In the genomic region with DNA sequence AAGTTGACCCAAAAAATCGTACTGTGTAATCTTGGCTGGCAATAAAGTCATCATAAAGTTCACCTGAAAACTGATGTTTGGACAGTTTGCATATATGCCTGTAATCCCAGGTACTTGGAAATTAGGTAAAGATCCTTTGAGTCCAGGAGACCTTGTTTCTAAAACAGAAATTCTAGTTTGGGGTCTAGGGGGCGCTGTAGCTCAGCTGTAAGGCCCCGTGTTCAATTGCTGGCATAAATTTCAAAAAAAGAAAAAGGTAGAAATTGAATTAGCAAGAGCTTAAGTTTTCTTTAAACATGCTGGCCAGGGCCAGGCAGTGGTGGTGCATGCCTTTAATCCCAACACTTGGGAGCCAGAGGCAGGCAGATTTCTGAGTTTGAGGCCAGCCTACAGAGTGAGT, we compare ENCODE assay signal across 10 mouse cellular contexts. TPM values are rescaled to one million over a fixed set of nuclear protein-coding genes. Genes with fewer than 3 reads are reported as not detected.
DNase-seq lines count a peak whose midpoint lies in the region; ATAC-seq and TF ChIP-seq lines count a peak whose summit lies in the region.
"Had no signal": no experiment of that assay in that cellular context is flagged by ENCODE, and none has a peak within 500 bp of the region (broad histone marks: within the 10 kb centered on the region; RNA-seq: fewer than 3 reads in every experiment).

No protein-coding gene starts in this region.

- H3K79me2 ChIP-seq in MEL (ENCODE audit: control insufficient read depth, insufficient read depth, low read length, poor library complexity) = no peaks in the 10 kb centered on the region

- DNase-seq in cerebellum, adult 8-10 months = peak; percentile 24
- no peak for DNase-seq in cerebellum, adult 11-12 months
- no peak for DNase-seq in left cerebral cortex, adult 2 months (ENCODE audit: extremely low spot score in 1 of 2, low spot score in 2 of 2)
- no peak for DNase-seq in left cerebral cortex, adult 8-10 months (ENCODE audit: low spot score in 2 of 2)
- peak; percentile 59 for DNase-seq in MEL (ENCODE audit: low read depth, low spot score)
- no peak for DNase-seq in liver, embryonic 14.5 days (ENCODE audit: low read depth in 3 of 3, low spot score in 3 of 3)
- DNase-seq in ovary, postnatal 36 days (ENCODE audit: low spot score) = no peak

- peak; percentile 69 for TF ChIP-seq CTCF in left cerebral cortex, adult 2 months (IDR thresholded peaks at IDR 0.05)
- TF ChIP-seq CTCF in MEL (IDR thresholded peaks at IDR 0.05 in 2 of 3, conservative IDR thresholded peaks at IDR 0.05 in 1 of 3; ENCODE audit: control insufficient read depth in 1 of 3, insufficient read depth in 1 of 3, low read depth in 2 of 3, low read length in 3 of 3, poor library complexity in 1 of 3, severe bottlenecking in 1 of 3) = peak; percentile 58 to 68 (median 66)
- peak; percentile 42 for TF ChIP-seq CTCF in liver, embryonic 14.5 days (IDR thresholded peaks at IDR 0.05; ENCODE audit: low read depth)

- no peak; a peak in 1 of 4 replicates for TF ChIP-seq POLR2A in MEL (IDR thresholded peaks at IDR 0.05; ENCODE audit: control insufficient read depth in 1 of 2, insufficient read depth in 1 of 2, low read depth in 1 of 2, low read length in 2 of 2, poor library complexity in 1 of 2)

- no peak overlapping the region for H3K4me2 ChIP-seq in liver, embryonic 14.5 days (ENCODE audit: low read depth)

- no peak overlapping the region for H3K27ac ChIP-seq in left cerebral cortex, adult 2 months
- no peak overlapping the region for H3K27ac ChIP-seq in MEL (ENCODE audit: control insufficient read depth, low read depth, low read length)
- H3K27ac ChIP-seq in liver, embryonic 14.5 days = no peak overlapping the region
- H3K27ac ChIP-seq: neural tube, embryonic 13.5 days had no signal

- H3K36me3 ChIP-seq in MEL (ENCODE audit: control insufficient read depth in 1 of 2, insufficient read depth in 2 of 2, low read length in 2 of 2) = peaks cover 13 to 21% of the 10 kb centered on the region in 2 experiments
- peaks cover 38% of the 10 kb centered on the region for H3K36me3 ChIP-seq in liver, embryonic 14.5 days (replicated peaks; ENCODE audit: control insufficient read depth, insufficient read depth, low read depth)

- H3K4me3 ChIP-seq in left cerebral cortex, adult 2 months = no peak overlapping the region
- no peak overlapping the region for H3K4me3 ChIP-seq in MEL (ENCODE audit: control insufficient read depth in 1 of 2, insufficient read depth in 1 of 2, low read depth in 2 of 2, low read length in 2 of 2)
- no peak overlapping the region for H3K4me3 ChIP-seq in liver, embryonic 14.5 days (ENCODE audit: insufficient read depth in 1 of 2, low read depth in 2 of 2, low read length in 2 of 2)
- H3K4me3 ChIP-seq: neural tube, embryonic 13.5 days had no signal

- no peak for ATAC-seq in liver, embryonic 14.5 days (ENCODE audit: insufficient read depth)
- no peak for ATAC-seq in megakaryocyte, adult 5-6 weeks (ENCODE audit: poor library complexity, severe bottlenecking)
- ATAC-seq: Patski had no signal

- H3K4me1 ChIP-seq in MEL (ENCODE audit: control insufficient read depth in 1 of 2, insufficient read depth in 2 of 2, low read length in 2 of 2) = peaks cover 0 to 5% of the 10 kb centered on the region in 2 experiments; a peak in 1 of 4 replicates
- H3K4me1 ChIP-seq in liver, embryonic 14.5 days (replicated peaks; ENCODE audit: control insufficient read depth in 2 of 2, insufficient read depth in 2 of 2, low read length in 1 of 2) = peaks cover 0 to 6% of the 10 kb centered on the region in 2 experiments; a peak in 2 of 4 replicates
- H3K4me1 ChIP-seq: neural tube, embryonic 13.5 days had no signal

- H3K27me3 ChIP-seq in MEL (ENCODE audit: control insufficient read depth in 1 of 2, insufficient read depth in 2 of 2, low read length in 2 of 2) = no peaks in the 10 kb centered on the region
- no peaks in the 10 kb centered on the region for H3K27me3 ChIP-seq in liver, embryonic 14.5 days (ENCODE audit: control insufficient read depth, insufficient read depth, low read length)
- H3K27me3 ChIP-seq: neural tube, embryonic 13.5 days; Patski had no signal

- WGBS in liver, embryonic 14.5 days (ENCODE audit: insufficient replicate concordance) = 36% methylated on average over 3 of the region's 3 CpGs

- peak; percentile 59 for TF ChIP-seq RAD21 in MEL (IDR thresholded peaks at IDR 0.05; ENCODE audit: low read depth, low read length)

- intact Hi-C loops in left cerebral cortex, adult 2 months (cut with DNase I) = no loop called here

- H3K9ac ChIP-seq in MEL (ENCODE audit: control insufficient read depth, low read depth, low read length, poor library complexity, severe bottlenecking) = no peak overlapping the region
- no peak overlapping the region for H3K9ac ChIP-seq in liver, embryonic 14.5 days (replicated peaks)
- H3K9ac ChIP-seq: neural tube, embryonic 13.5 days had no signal

- no peaks in the 10 kb centered on the region for H3K9me3 ChIP-seq in MEL (replicated peaks; ENCODE audit: insufficient read depth, low read length)
- no peaks in the 10 kb centered on the region for H3K9me3 ChIP-seq in liver, embryonic 14.5 days (ENCODE audit: control insufficient read depth, low read length)
- H3K9me3 ChIP-seq: neural tube, embryonic 13.5 days had no signal

- no peak for TF ChIP-seq EP300 in MEL (IDR thresholded peaks at IDR 0.05; ENCODE audit: low read depth in 1 of 2, low read length in 2 of 2)
- no peak for TF ChIP-seq EP300 in liver, embryonic 14.5 days (IDR thresholded peaks at IDR 0.05; ENCODE audit: low read depth)

TF ChIP-seq in MEL, 35 proteins besides CTCF, POLR2A, EP300 and RAD21:
- TF ChIP-seq SMC3 (IDR thresholded peaks at IDR 0.05; ENCODE audit: low read depth, low read length) = peak; percentile 49
- TF ChIP-seq HCFC1 (IDR thresholded peaks at IDR 0.05; ENCODE audit: low read depth, low read length) = no peak
- no peak for TF ChIP-seq ZMIZ1 (IDR thresholded peaks at IDR 0.05; ENCODE audit: low read depth, low read length)
- TF ChIP-seq MXI1 (IDR thresholded peaks at IDR 0.05; ENCODE audit: low read depth, low read length) = no peak
- TF ChIP-seq ZNF384 (IDR thresholded peaks at IDR 0.05; ENCODE audit: low read depth, low read length) = peak; percentile 37; the same call in 1 of the 2 replicates
- no peak for TF ChIP-seq E2F4 (IDR thresholded peaks at IDR 0.05; ENCODE audit: borderline replicate concordance, low read depth, low read length)
- TF ChIP-seq TAL1 (IDR thresholded peaks at IDR 0.05; ENCODE audit: low read length) = no peak
- TF ChIP-seq ETS1 (IDR thresholded peaks at IDR 0.05; ENCODE audit: low read depth, low read length) = no peak

RNA-seq across cellular contexts. Expression of gene Rbx1, which starts 9.6 kb away (rescaled TPM):
- 100 to 1,000 TPM; 126 to 153 TPM for total RNA-seq in left cerebral cortex, adult 2 months (2021)
- 100 to 1,000 TPM; 125 to 142 (median 132) TPM for total RNA-seq in left cerebral cortex, adult 8-10 months (2022)
- total RNA-seq in MEL (2012; rRNA removed) = 307 and 316 TPM in 2 replicates
- 100 to 1,000 TPM; 228 to 778 TPM for polyA plus RNA-seq in MEL (2012; ENCODE audit: insufficient read depth in 1 of 2, insufficient read length in 2 of 2, low read depth in 1 of 2, low replicate concordance in 2 of 2, missing spikeins in 1 of 2)
- polyA plus RNA-seq in liver, embryonic 14.5 days (2012; rRNA removed) = 44.1 and 81.7 TPM in 2 replicates
- 293 and 298 TPM in 2 replicates for polyA plus RNA-seq in liver, embryonic 14.5 days (2014; fragmentation: Nextera tagmentation; extraction: Ambion mirVana)
- total RNA-seq in megakaryocyte, adult 5-6 weeks (2015) = 176 and 189 TPM in 2 replicates
- total RNA-seq in megakaryocyte, adult 5-6 weeks (2017) = 150 and 189 TPM in 2 replicates

Comparison
In these comparisons a context has a peak if more than half of its experiments do, and no peak if none do; other contexts are left out.
1. DNase-seq: peak in cerebellum, adult 8-10 months (single experiment) and MEL (single experiment); none in cerebellum, adult 11-12 months (single experiment), left cerebral cortex, adult 2 months (0 of 2), left cerebral cortex, adult 8-10 months (0 of 2), liver, embryonic 14.5 days (0 of 3) and ovary, postnatal 36 days (single experiment).
2. Peak in every context shown above with its lines, with median percentiles within 50 percentile points of each other: CTCF ChIP-seq.